Mouse (Mus musculus): ENCODE results near the gene Mthfd1. TPM values are rescaled to one million over a fixed set of nuclear protein-coding genes. Genes with fewer than 3 reads are reported as not detected.

Gene Mthfd1
- polyA plus RNA-seq, 1 experiment = 20.9 TPM

DNA sequence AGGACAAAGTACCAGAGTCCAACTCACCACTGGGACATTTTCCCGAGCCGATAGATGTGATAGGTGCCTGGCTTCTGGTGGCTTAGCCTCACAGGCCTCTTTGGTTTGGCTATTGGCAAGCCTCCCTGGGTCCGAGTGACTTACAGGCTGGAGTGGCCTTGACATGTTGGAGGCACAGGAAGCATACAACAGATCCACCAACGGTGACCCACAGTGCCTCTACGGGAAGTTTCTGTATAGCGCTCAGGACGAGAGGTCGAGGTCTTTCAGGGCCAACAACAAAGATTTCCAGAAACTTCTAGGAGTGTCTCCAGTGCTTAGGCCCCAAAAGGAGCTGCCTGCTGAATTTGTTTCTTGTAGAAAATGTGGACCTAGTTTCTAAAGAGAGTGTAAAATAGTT lies 10.1 kb upstream of the Mthfd1 start:
- DNase-seq = no peak
- Histone ChIP-seq H3K4me3 (ENCODE audit: control insufficient read depth, insufficient read depth, low read length) (no peak overlapping the region), H3K4me1 (replicated peaks; ENCODE audit: control insufficient read depth, insufficient read depth, low read length) (no peaks in the 10 kb centered on the region), H3K27ac (ENCODE audit: control insufficient read depth, insufficient read depth, low read length) (no peak overlapping the region), H3K27me3 (ENCODE audit: control insufficient read depth, insufficient read depth, low read length) (no peaks in the 10 kb centered on the region), H3K36me3 (ENCODE audit: control insufficient read depth, insufficient read depth, low read length) (no peaks in the 10 kb centered on the region)
- TF ChIP-seq CTCF (IDR thresholded peaks at IDR 0.05; ENCODE audit: borderline replicate concordance, control insufficient read depth, extremely low read depth, insufficient read depth, low read length, poor library complexity) = no peak
- TF ChIP-seq POLR2A (IDR thresholded peaks at IDR 0.05; ENCODE audit: control insufficient read depth, extremely low read depth, insufficient read depth, low read length, poor library complexity) = no peak
- 89% methylated on average over 8 of the region's 8 CpGs for WGBS

DNA sequence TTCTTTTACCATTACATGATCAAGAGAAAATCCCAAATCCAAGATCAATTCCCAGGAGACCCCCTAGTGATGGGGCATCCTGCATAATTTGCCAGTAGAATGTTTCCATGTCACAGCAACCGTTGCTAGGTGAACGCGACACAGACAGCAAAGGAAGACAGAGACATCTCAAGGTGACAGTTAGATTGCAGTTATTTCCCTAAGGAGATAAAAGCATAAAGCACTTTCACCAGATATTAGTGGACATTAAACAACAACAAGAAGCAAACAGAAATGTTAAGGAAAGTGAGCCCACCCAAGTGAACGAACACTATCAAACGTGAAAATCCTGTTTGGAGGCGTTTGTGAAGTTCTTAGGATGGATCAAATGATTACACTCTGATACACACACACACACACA lies 8.5 kb upstream of the Mthfd1 start, which contains the start of gene Tex21:
Tex21 (minus strand) TSS at position 101 of the 400 bp plus-strand sequence.
- Histone ChIP-seq H3K4me3 (ENCODE audit: control insufficient read depth, insufficient read depth, low read length) (no peak within 1 kb of the TSS), H3K27me3 (ENCODE audit: control insufficient read depth, insufficient read depth, low read length) (no peaks in the 10 kb centered on the region), H3K4me1 (replicated peaks; ENCODE audit: control insufficient read depth, insufficient read depth, low read length) (no peaks in the 10 kb centered on the region), H3K36me3 (ENCODE audit: control insufficient read depth, insufficient read depth, low read length) (no peaks in the 10 kb centered on the region), H3K27ac (ENCODE audit: control insufficient read depth, insufficient read depth, low read length) (no peak within 1 kb of the TSS)
- TF ChIP-seq POLR2A (IDR thresholded peaks at IDR 0.05; ENCODE audit: control insufficient read depth, extremely low read depth, insufficient read depth, low read length, poor library complexity) (no peak), CTCF (IDR thresholded peaks at IDR 0.05; ENCODE audit: borderline replicate concordance, control insufficient read depth, extremely low read depth, insufficient read depth, low read length, poor library complexity) (no peak)
- DNase-seq = no peak
- WGBS = 94% methylated on average over 6 of the region's 6 CpGs

DNA sequence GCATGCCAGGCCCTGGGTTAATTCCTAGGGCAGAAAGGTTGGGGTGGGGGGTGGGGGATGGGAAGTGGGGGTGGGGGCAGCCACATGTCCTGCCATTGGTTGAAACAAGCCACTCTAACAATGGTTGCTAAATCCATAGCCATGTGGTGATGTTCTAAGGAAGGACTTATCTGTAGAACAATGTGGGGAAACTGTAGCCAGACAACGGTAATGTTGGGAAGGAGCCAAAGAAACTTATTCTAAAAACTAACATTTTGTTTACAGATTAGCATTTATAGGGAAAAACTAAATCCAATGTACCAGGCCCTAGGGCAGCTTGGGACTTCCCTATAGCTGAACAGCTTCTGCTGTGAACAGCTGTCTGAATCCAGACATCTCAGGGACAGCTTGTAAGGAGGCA lies 2.0 kb upstream of the Mthfd1 start:
- DNase-seq = no peak
- H3K4me3 ChIP-seq (ENCODE audit: control insufficient read depth, insufficient read depth, low read length) = no peak overlapping the region
- H3K36me3 ChIP-seq (ENCODE audit: control insufficient read depth, insufficient read depth, low read length) = no peaks in the 10 kb centered on the region
- 87% methylated on average over 1 of the region's 1 CpGs for WGBS
- no peaks in the 10 kb centered on the region for H3K27me3 ChIP-seq (ENCODE audit: control insufficient read depth, insufficient read depth, low read length)
- TF ChIP-seq CTCF (IDR thresholded peaks at IDR 0.05; ENCODE audit: borderline replicate concordance, control insufficient read depth, extremely low read depth, insufficient read depth, low read length, poor library complexity) (no peak), POLR2A (IDR thresholded peaks at IDR 0.05; ENCODE audit: control insufficient read depth, extremely low read depth, insufficient read depth, low read length, poor library complexity) (no peak)
- H3K27ac ChIP-seq (ENCODE audit: control insufficient read depth, insufficient read depth, low read length) = no peak overlapping the region
- peaks cover 11% of the 10 kb centered on the region for H3K4me1 ChIP-seq (replicated peaks; ENCODE audit: control insufficient read depth, insufficient read depth, low read length)

DNA sequence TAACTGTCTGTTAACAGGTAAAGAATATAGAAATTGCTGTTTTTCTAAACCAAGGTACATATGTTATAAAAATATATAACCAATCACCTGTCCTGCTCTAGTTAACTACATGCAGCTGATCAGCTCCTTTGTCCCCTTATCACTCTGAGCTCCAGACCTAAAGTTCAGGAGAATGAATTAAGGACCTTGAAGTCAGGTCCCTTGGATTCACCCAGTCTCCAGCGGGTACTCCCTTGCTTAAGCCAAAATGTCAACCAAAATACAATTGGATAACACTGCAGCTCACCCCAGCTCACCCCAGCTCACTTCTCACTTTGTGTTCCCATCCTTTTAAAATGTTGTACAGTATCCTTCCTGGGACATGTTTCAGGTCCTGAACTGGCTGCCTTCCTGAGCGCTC lies 1.5 kb upstream of the Mthfd1 start:
- 95% methylated on average over 2 of the region's 2 CpGs for WGBS

DNA sequence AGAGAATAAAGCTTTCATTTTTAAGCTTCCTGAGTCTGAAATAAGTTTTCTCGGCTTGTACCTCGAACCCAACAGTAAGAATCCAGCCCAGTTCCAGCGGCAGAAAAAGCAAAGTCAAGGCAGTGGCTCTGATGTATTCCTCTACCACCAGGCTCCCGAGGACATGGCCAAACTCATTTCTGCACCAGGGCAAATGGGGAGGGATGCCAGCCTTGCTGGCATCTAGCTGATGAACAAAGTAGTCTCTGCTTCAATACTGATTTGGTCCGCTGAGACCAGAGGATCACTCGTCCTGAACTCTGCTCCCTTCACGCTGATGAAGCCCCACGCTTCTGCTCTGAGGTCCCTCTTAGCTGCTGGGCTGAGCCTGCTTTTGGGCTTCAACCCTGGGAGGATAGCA lies 1.1 kb upstream of the Mthfd1 start:
- no peak overlapping the region for H3K27ac ChIP-seq (ENCODE audit: control insufficient read depth, insufficient read depth, low read length)
- WGBS = 91% methylated on average over 8 of the region's 8 CpGs

More for the DNA sequence above, 1.5 kb upstream of the Mthfd1 start:
- Histone ChIP-seq H3K4me1 (replicated peaks; ENCODE audit: control insufficient read depth, insufficient read depth, low read length) (peaks cover 11% of the 10 kb centered on the region), H3K4me3 (ENCODE audit: control insufficient read depth, insufficient read depth, low read length) (no peak overlapping the region), H3K36me3 (ENCODE audit: control insufficient read depth, insufficient read depth, low read length) (no peaks in the 10 kb centered on the region), H3K27ac (ENCODE audit: control insufficient read depth, insufficient read depth, low read length) (no peak overlapping the region), H3K27me3 (ENCODE audit: control insufficient read depth, insufficient read depth, low read length) (no peaks in the 10 kb centered on the region)
- TF ChIP-seq POLR2A (IDR thresholded peaks at IDR 0.05; ENCODE audit: control insufficient read depth, extremely low read depth, insufficient read depth, low read length, poor library complexity) (no peak), CTCF (IDR thresholded peaks at IDR 0.05; ENCODE audit: borderline replicate concordance, control insufficient read depth, extremely low read depth, insufficient read depth, low read length, poor library complexity) (no peak)
- no peak for DNase-seq

DNA sequence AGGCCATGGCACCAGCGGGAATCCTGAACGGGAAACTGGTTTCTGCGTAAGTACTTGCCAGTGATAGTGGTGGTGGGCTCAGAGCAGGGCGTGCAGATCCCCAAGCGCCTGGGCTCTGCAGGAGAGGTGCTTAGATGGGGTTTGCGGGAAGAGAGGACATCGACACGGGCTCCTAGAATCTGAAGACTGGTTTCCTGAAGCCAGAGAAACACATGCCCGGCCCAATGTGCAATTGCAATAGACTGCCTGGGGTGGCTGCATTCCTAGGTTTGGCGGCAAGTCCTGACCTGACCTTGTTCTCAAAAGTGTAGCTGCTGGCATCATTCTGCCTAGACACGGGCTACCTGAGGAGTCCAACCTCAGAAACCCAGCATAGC lies 389 bp downstream of the Mthfd1 start:
- no peaks in the 10 kb centered on the region for H3K27me3 ChIP-seq (ENCODE audit: control insufficient read depth, insufficient read depth, low read length)
- peak overlapping the region; percentile 58 for H3K4me3 ChIP-seq (ENCODE audit: control insufficient read depth, insufficient read depth, low read length)
- under 1% methylated on average over 11 of the region's 11 CpGs for WGBS
- H3K4me1 ChIP-seq (replicated peaks; ENCODE audit: control insufficient read depth, insufficient read depth, low read length) = peaks cover 11% of the 10 kb centered on the region
- no peak overlapping the region for H3K27ac ChIP-seq (ENCODE audit: control insufficient read depth, insufficient read depth, low read length)
- H3K36me3 ChIP-seq (ENCODE audit: control insufficient read depth, insufficient read depth, low read length) = no peaks in the 10 kb centered on the region
- no peak for DNase-seq
- no peak for TF ChIP-seq CTCF (IDR thresholded peaks at IDR 0.05; ENCODE audit: borderline replicate concordance, control insufficient read depth, extremely low read depth, insufficient read depth, low read length, poor library complexity)
- no peak for TF ChIP-seq POLR2A (IDR thresholded peaks at IDR 0.05; ENCODE audit: control insufficient read depth, extremely low read depth, insufficient read depth, low read length, poor library complexity)

More for the DNA sequence above, 1.1 kb upstream of the Mthfd1 start:
- no peak overlapping the region for H3K4me3 ChIP-seq (ENCODE audit: control insufficient read depth, insufficient read depth, low read length)
- TF ChIP-seq CTCF (IDR thresholded peaks at IDR 0.05; ENCODE audit: borderline replicate concordance, control insufficient read depth, extremely low read depth, insufficient read depth, low read length, poor library complexity) (no peak), POLR2A (IDR thresholded peaks at IDR 0.05; ENCODE audit: control insufficient read depth, extremely low read depth, insufficient read depth, low read length, poor library complexity) (no peak)
- no peaks in the 10 kb centered on the region for H3K36me3 ChIP-seq (ENCODE audit: control insufficient read depth, insufficient read depth, low read length)
- DNase-seq = no peak
- no peaks in the 10 kb centered on the region for H3K27me3 ChIP-seq (ENCODE audit: control insufficient read depth, insufficient read depth, low read length)
- H3K4me1 ChIP-seq (replicated peaks; ENCODE audit: control insufficient read depth, insufficient read depth, low read length) = peaks cover 11% of the 10 kb centered on the region
